Mouse (Mus musculus): ENCODE results near the gene Anxa1.

Anxa1 gene

DNA sequence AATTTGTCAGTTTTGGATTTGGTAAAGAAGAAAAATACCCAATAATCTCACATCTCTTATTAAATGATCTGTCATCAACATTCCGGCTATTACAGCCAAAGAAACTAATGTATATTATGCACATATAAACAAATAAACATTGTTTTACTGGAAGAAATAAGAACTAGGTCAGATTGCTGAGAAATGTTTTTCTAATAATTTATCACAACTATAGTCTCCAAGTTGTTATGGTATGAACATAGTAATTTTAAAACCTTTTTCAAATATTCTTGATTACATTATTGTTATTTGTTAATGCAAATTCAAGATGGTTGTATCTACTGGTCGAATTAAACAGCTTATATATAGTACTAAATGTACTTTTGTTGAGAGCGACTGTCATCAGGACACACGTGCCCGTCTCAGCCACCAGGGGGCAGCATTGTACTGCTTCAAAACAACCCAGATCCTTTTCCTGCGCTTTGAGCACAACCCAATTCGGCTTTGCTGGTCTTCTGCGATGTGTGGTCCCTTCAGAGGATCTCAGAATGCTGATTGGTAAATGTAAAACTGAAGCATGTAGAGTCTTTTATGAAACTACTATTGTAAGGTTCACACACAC, 45.3 kb downstream of the Anxa1 start:
- peak; percentile 83 for DNase-seq (ENCODE audit: low read depth, low spot score)
- Histone ChIP-seq H3K27me3 (ENCODE audit: control insufficient read depth, insufficient read depth, low read length, poor library complexity, severe bottlenecking) (no peaks in the 10 kb centered on the region), H3K36me3 (ENCODE audit: control insufficient read depth, insufficient read depth, low read length, poor library complexity, severe bottlenecking) (no peaks in the 10 kb centered on the region)

DNA sequence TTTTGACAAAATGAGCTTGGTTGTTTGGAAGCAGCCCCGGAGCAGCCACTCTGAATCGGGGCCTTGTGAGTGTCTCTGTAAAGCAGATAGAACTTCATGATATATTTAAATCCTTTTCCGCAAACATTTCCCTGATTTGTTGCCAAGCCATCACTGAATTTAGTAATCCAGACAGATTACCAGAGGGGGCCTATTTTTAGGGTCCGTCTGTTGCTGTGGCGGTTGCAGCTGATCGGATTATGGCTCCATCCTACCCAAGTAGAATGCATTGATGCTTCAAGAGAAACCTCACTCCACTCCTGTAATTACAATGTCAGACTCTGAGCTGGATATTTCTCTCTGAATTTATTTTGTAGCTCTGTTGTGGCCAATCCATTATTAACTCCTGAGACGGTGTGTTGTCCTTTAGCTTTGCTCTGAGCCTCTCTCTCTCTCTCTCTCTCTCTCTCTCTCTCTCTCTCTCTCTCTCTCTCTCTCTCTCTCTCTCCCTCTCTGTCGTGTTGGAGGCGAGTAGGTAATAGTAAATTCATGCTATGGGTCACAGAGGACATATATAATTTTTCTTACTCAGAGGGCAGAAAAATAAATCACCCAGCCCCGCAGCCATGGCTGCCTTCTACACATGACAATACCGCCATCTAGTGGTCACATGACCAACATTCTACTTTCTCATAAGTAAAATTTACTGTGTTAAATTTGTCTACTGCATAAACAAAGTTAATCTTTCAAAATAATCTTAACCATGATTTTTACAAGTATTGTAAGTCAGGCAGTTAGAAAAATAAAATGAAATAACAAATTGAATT, 46.0 kb downstream of the Anxa1 start:
- peak; percentile 74 for DNase-seq (ENCODE audit: low read depth, low spot score)
- no peaks in the 10 kb centered on the region for H3K27me3 ChIP-seq (ENCODE audit: control insufficient read depth, insufficient read depth, low read length, poor library complexity, severe bottlenecking)
- no peaks in the 10 kb centered on the region for H3K36me3 ChIP-seq (ENCODE audit: control insufficient read depth, insufficient read depth, low read length, poor library complexity, severe bottlenecking)

DNA sequence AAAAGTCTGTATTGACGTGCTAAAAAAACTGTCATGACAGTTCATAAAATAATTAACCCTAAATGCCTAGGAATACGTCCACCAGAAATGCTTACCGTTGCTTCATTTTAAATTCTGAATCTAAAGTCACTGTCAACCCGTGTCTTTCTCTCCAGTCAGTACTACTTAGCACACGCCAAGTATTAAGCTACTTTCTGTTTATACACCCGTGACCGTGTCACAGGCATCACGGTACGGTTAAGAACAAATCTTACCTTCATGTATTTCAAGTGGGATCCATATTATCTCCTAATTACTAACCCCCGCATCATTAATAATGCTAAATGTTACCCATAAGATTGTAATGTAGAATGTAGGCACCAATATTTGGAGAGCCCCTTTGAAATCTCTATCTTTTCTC, 46.7 kb downstream of the Anxa1 start:
- no peaks in the 10 kb centered on the region for H3K36me3 ChIP-seq (ENCODE audit: control insufficient read depth, insufficient read depth, low read length, poor library complexity, severe bottlenecking)

More for the DNA sequence above, 46.7 kb downstream of the Anxa1 start:
- H3K27me3 ChIP-seq (ENCODE audit: control insufficient read depth, insufficient read depth, low read length, poor library complexity, severe bottlenecking): no peaks in the 10 kb centered on the region
- DNase-seq (ENCODE audit: low read depth, low spot score): no peak

Measured in splenic B cell, adult 2 months (primary cell).